Mouse (Mus musculus) lung, postnatal 36 days (tissue): ENCODE data around the gene Spred2.
A peak's percentile ranks its signal among the peaks of the same experiment; 100 is the strongest.

Source experiments
- DNase-seq: peaks from one replicate; pipeline ENCODE4 v3.0.0; 2022; ENCODE audit warnings: mixed read lengths

The Spred2 gene

GRCm38 (mm10) chr11:20064926-20065325 is 140.8 kb downstream of the Spred2 start:
- no peak for DNase-seq

- DNase-seq = no peak
Observed at GRCm38 (mm10) chr11:20066106-20066505, 141.9 kb downstream of the Spred2 start.

GRCm38 (mm10) chr11:20067521-20067920 is 143.3 kb downstream of the Spred2 start:
- no peak for DNase-seq

GRCm38 (mm10) chr11:20068346-20069004 is 144.3 kb downstream of the Spred2 start:
- DNase-seq = no peak

GRCm38 (mm10) chr11:20072174-20072573 is 148.0 kb downstream of the Spred2 start:
- peak; percentile 70 for DNase-seq

- DNase-seq = no peak
Observed at GRCm38 (mm10) chr11:20072826-20073225, 148.7 kb downstream of the Spred2 start.
